Mouse (Mus musculus): ENCODE measurements around the gene Lrig1.

GRCm38 (mm10) chr6:94604072-94604471 is 95.9 kb downstream of the Lrig1 start:
- TF ChIP-seq POLR2A (IDR thresholded peaks at IDR 0.05; ENCODE audit: insufficient read depth, low read depth, low read length) = no peak
- TF ChIP-seq CTCF (IDR thresholded peaks at IDR 0.05; ENCODE audit: insufficient read depth, low read depth, low read length) = no peak
